Mouse (Mus musculus): ENCODE results near the gene Plau.

- TF ChIP-seq CTCF (IDR thresholded peaks at IDR 0.05; ENCODE audit: borderline replicate concordance, extremely low read depth, insufficient read depth, insufficient read length) (no peak), POLR2A (IDR thresholded peaks at IDR 0.05; ENCODE audit: borderline replicate concordance, extremely low read depth, insufficient read depth, insufficient read length, poor library complexity, severe bottlenecking) (no peak)
These were observed 2.9 kb upstream of the Plau start for GRCm38 (mm10) chr14:20833525-20833924.

Measured in brain, embryonic 14.5 days (tissue).